Mouse (Mus musculus) A20 (cell line): ENCODE data around the gene Tmem266.

Experiments
- DNase-seq: peaks from one replicate; pipeline ENCODE4 v3.0.0-alpha.2; 2011; ENCODE audit warnings: low read depth, low spot score

Gene Tmem266

GRCm38 (mm10) chr9:55398985-55399554 is 72.4 kb downstream of the Tmem266 start:
- no peak for DNase-seq

- DNase-seq: no peak
Observed at GRCm38 (mm10) chr9:55402276-55402675, 75.6 kb downstream of the Tmem266 start.

- DNase-seq: no peak
Observed at GRCm38 (mm10) chr9:55404256-55404655, 77.5 kb downstream of the Tmem266 start.

- DNase-seq: no peak
Observed at GRCm38 (mm10) chr9:55404976-55405702, 78.4 kb downstream of the Tmem266 start.

- DNase-seq: no peak
Observed at GRCm38 (mm10) chr9:55406773-55407172, 80.1 kb downstream of the Tmem266 start.

GRCm38 (mm10) chr9:55408851-55409250 is 82.1 kb downstream of the Tmem266 start:
- no peak for DNase-seq

- DNase-seq: peak; percentile 50
Observed at GRCm38 (mm10) chr9:55409833-55410232, 83.1 kb downstream of the Tmem266 start.

- DNase-seq: no peak
Observed at GRCm38 (mm10) chr9:55410430-55410829, 83.7 kb downstream of the Tmem266 start.

GRCm38 (mm10) chr9:55411154-55411553 is 84.4 kb downstream of the Tmem266 start:
- no peak for DNase-seq

GRCm38 (mm10) chr9:55421786-55422185 is 95.1 kb downstream of the Tmem266 start:
- DNase-seq: no peak

GRCm38 (mm10) chr9:55423451-55424424 is 97.0 kb downstream of the Tmem266 start:
- DNase-seq: no peak

- no peak for DNase-seq
Observed at GRCm38 (mm10) chr9:55425271-55425810, 98.6 kb downstream of the Tmem266 start.

- DNase-seq: peak; percentile 85
Observed at GRCm38 (mm10) chr9:55429242-55429975, 102.7 kb downstream of the Tmem266 start.

GRCm38 (mm10) chr9:55430133-55430532 is 103.4 kb downstream of the Tmem266 start:
- no peak for DNase-seq

- DNase-seq: no peak
Observed at GRCm38 (mm10) chr9:55432306-55433289, 105.9 kb downstream of the Tmem266 start.

GRCm38 (mm10) chr9:55433875-55434274 is 107.2 kb downstream of the Tmem266 start:
- DNase-seq: no peak

- DNase-seq: no peak
Observed at GRCm38 (mm10) chr9:55438433-55438832, 111.7 kb downstream of the Tmem266 start.

- no peak for DNase-seq
Observed at GRCm38 (mm10) chr9:55439206-55439780, 112.6 kb downstream of the Tmem266 start.

- DNase-seq: no peak
Observed at GRCm38 (mm10) chr9:55447509-55447908, 120.8 kb downstream of the Tmem266 start.

- no peak for DNase-seq
Observed at GRCm38 (mm10) chr9:55449108-55449507, 122.4 kb downstream of the Tmem266 start.
